Mouse (Mus musculus) stomach, postnatal 0 days (tissue): ENCODE data around the gene Fchsd2. TPM values are rescaled to one million over a fixed set of nuclear protein-coding genes. Genes with fewer than 3 reads are reported as not detected.

ENCODE experiments used
- ATAC-seq: fragments of 200-750 bp; cut with Nextera tagmentation; 2 replicates; pipeline ENCODE4 v1.8.0; 2017; ENCODE audit not compliant: low FRiP score, low TSS enrichment
- DNase-seq: peaks from one replicate; pipeline ENCODE4 v3.0.0-alpha.2; 2016; ENCODE audit warnings: low spot score
- H3K27ac ChIP-seq: fragments of 300-500 bp; sonication (generic); replicated peaks from 2 replicates; pipeline ENCODE4 v1.5.1; 2014; ENCODE audit warnings: mild to moderate bottlenecking, control low read depth
- H3K27me3 ChIP-seq: fragments of 300-500 bp; sonication (generic); 2 replicates; pipeline ENCODE4 v1.6.1; 2014; ENCODE audit warnings: low read length; ENCODE audit not compliant: control insufficient read depth, insufficient read depth
- H3K36me3 ChIP-seq: fragments of 300-500 bp; sonication (generic); 2 replicates; pipeline ENCODE4 v1.6.1; 2014; ENCODE audit warnings: low read length, mixed read lengths; ENCODE audit not compliant: control insufficient read depth, insufficient read depth
- H3K4me1 ChIP-seq: fragments of 300-500 bp; sonication (generic); replicated peaks from 2 replicates; pipeline ENCODE4 v1.6.1; 2014; ENCODE audit warnings: antibody characterized with exemption; ENCODE audit not compliant: control insufficient read depth, insufficient read depth
- H3K4me2 ChIP-seq: fragments of 300-500 bp; sonication (generic); replicated peaks from 2 replicates; pipeline ENCODE4 v1.6.1; 2014; ENCODE audit warnings: low read depth, mild to moderate bottlenecking, control low read depth, moderate library complexity
- H3K4me3 ChIP-seq: fragments of 300-500 bp; sonication (generic); 2 replicates; pipeline ENCODE4 v1.5.1; 2014; ENCODE audit warnings: low read depth, low read length, control low read depth
- H3K9ac ChIP-seq: fragments of 300-500 bp; sonication (generic); 2 replicates; pipeline ENCODE4 v1.6.1; 2014; ENCODE audit warnings: mild to moderate bottlenecking, low read length, control low read depth, mixed read lengths
- H3K9me3 ChIP-seq: fragments of 300-500 bp; sonication (generic); 2 replicates; pipeline ENCODE4 v1.6.1; 2016; ENCODE audit warnings: low read length; ENCODE audit not compliant: control insufficient read depth
- CTCF ChIP-seq: IDR thresholded peaks from 2 replicates; pipeline ENCODE4 v1.5.1; 2016; ENCODE audit warnings: antibody characterized with exemption, low read depth, mild to moderate bottlenecking, moderate library complexity
- EP300 ChIP-seq: optimal IDR thresholded peaks from 2 replicates; pipeline ENCODE3; 2016; ENCODE audit warnings: antibody characterized with exemption
- WGBS: fragments of 180-500 bp; shearing (Covaris S2); extraction: QIAGEN DNeasy Blood & Tissue Kit; methylation state at CpG from one replicate; pipeline ENCODE4 v1.1.7; 2014; 5-methylcytosine and 5-hydroxymethylcytosine counted together
- polyA plus RNA-seq: library from polyadenylated mRNA; unstranded; fragments of >200 nt; fragmentation: Nextera tagmentation; extraction: Ambion mirVana; gene quantifications from 2 replicates; pipeline ENCODE4 v1.2.1, GENCODE M21; 2015

Gene Fchsd2
- polyA plus RNA-seq, 1 experiment from 2014 or later = 6.4 TPM

DNA sequence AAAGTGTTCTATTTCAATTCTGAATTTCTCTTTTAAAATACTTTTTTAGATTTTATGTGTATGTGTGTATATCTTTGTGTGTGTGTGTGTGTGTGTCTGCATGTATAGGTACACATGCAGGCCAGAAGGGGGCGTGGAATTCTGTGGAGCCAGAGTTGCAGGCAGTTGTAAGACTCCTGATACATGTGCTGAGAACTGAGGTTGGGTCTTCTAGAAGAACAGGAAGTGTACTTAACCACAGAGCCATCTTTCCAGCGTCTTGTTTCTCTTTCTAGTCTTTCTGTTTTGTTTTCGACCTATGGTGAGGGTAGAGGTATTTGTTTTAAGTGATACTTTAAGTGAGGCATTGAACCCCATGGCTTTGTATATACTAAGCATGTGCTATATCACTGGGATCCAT is 20.7 kb downstream of the Fchsd2 start:
- H3K36me3 ChIP-seq = no peaks in the 10 kb centered on the region

DNA sequence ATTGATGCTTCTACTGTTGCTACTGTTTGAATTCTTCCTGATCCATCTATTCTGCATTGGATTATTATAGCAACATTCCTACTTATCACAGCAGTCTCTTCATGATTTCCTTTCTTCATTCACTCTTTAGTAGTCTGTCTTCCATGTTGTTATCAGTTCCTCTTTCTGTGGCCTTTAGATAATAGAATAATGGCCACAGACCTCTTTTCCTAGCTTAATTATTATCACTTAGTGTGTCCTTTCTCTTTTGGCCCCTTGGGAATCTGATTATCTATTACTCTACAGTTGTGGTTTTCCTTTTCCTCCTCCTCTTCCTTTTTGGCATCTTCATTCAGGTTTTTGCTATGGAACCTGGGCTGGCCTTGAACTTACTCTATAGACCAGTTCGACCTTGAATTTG is 21.7 kb downstream of the Fchsd2 start:
- no peaks in the 10 kb centered on the region for H3K9me3 ChIP-seq
- H3K27me3 ChIP-seq = no peaks in the 10 kb centered on the region
- no peak for DNase-seq
- WGBS = 96% methylated on average over 1 of the region's 1 CpGs
- no peak overlapping the region for H3K9ac ChIP-seq
- no peak overlapping the region for H3K27ac ChIP-seq
- no peaks in the 10 kb centered on the region for H3K36me3 ChIP-seq
- no peak for ATAC-seq
- no peaks in the 10 kb centered on the region for H3K4me1 ChIP-seq
- no peak overlapping the region for H3K4me3 ChIP-seq
- no peak overlapping the region for H3K4me2 ChIP-seq
- TF ChIP-seq CTCF (no peak), EP300 (no peak)

More for the DNA sequence above, 20.7 kb downstream of the Fchsd2 start:
- DNase-seq (peak; percentile 9), ATAC-seq (no peak)
- H3K9me3 ChIP-seq = no peaks in the 10 kb centered on the region
- H3K9ac ChIP-seq = no peak overlapping the region
- no peak overlapping the region for H3K4me2 ChIP-seq
- H3K4me3 ChIP-seq = no peak overlapping the region
- no peak overlapping the region for H3K27ac ChIP-seq
- no peaks in the 10 kb centered on the region for H3K4me1 ChIP-seq
- H3K27me3 ChIP-seq = no peaks in the 10 kb centered on the region
- WGBS = 77% methylated on average over 3 of the region's 3 CpGs
- TF ChIP-seq CTCF (0 out of 2 replicates have a peak, but pooled peaks have one; percentile 5), EP300 (no peak)

GRCm38 (mm10) chr7:101119391-101119790 is 26.7 kb downstream of the Fchsd2 start:
- DNase-seq (no peak), ATAC-seq (no peak)
- H3K4me3 ChIP-seq = no peak overlapping the region
- H3K27me3 ChIP-seq = no peaks in the 10 kb centered on the region
- no peak overlapping the region for H3K9ac ChIP-seq
- no peaks in the 10 kb centered on the region for H3K36me3 ChIP-seq
- H3K4me1 ChIP-seq = no peaks in the 10 kb centered on the region
- no peak overlapping the region for H3K4me2 ChIP-seq
- no peak overlapping the region for H3K27ac ChIP-seq
- 77% methylated on average over 7 of the region's 7 CpGs for WGBS
- TF ChIP-seq CTCF (no peak), EP300 (no peak)
- H3K9me3 ChIP-seq = no peaks in the 10 kb centered on the region

GRCm38 (mm10) chr7:101123579-101124347 is 31.1 kb downstream of the Fchsd2 start:
- DNase-seq (no peak), ATAC-seq (no peak)
- TF ChIP-seq CTCF = no peak
- Histone ChIP-seq H3K27ac (no peak overlapping the region), H3K4me3 (no peak overlapping the region), H3K27me3 (no peaks in the 10 kb centered on the region), H3K9me3 (no peaks in the 10 kb centered on the region), H3K4me1 (no peaks in the 10 kb centered on the region), H3K9ac (no peak overlapping the region), H3K4me2 (no peak overlapping the region), H3K36me3 (no peaks in the 10 kb centered on the region)
- 59% methylated on average over 6 of the region's 6 CpGs for WGBS

DNA sequence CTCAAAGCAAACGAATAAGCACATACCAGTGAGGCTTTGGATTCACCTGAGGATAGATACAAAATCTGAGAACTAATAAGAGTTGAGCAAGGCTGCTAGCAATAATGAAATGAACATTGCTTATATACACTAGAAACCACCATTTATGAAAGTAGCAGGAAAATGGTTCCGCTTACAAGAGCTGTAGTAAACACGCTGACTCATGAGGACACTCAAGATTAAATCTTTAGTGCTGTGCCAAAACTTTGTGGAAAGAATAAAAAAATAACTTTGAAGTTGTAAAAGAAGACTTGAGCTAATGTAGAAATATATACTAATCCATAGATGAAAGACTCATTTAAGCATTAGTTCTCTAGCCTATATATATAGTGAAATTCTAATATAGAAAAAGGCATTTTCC is 35.1 kb downstream of the Fchsd2 start:
- Histone ChIP-seq H3K4me1 (no peaks in the 10 kb centered on the region), H3K4me3 (no peak overlapping the region), H3K4me2 (no peak overlapping the region), H3K9me3 (no peaks in the 10 kb centered on the region), H3K9ac (no peak overlapping the region), H3K27ac (no peak overlapping the region; the same call in 1 of the 2 replicates), H3K27me3 (no peaks in the 10 kb centered on the region), H3K36me3 (no peaks in the 10 kb centered on the region)
- ATAC-seq = no peak
- 25% methylated on average over 3 of the region's 3 CpGs for WGBS
- TF ChIP-seq EP300 = no peak
- TF ChIP-seq CTCF = no peak
- no peak for DNase-seq

- TF ChIP-seq EP300 (no peak), CTCF (no peak)
- Histone ChIP-seq H3K36me3 (no peaks in the 10 kb centered on the region), H3K27ac (no peak overlapping the region), H3K4me3 (no peak overlapping the region), H3K4me2 (no peak overlapping the region), H3K27me3 (no peaks in the 10 kb centered on the region), H3K9me3 (no peaks in the 10 kb centered on the region), H3K4me1 (no peaks in the 10 kb centered on the region), H3K9ac (no peak overlapping the region)
- DNase-seq = no peak
- 58% methylated on average over 4 of the region's 4 CpGs for WGBS
- no peak for ATAC-seq
Observed at GRCm38 (mm10) chr7:101128536-101128935, 35.9 kb downstream of the Fchsd2 start.
